Comparison of ENCODE assay signal across 11 mouse cellular contexts in genomic region chr10:31592095-31592740, GRCm38 (mm10). TPM values are rescaled to one million over a fixed set of nuclear protein-coding genes. Genes with fewer than 3 reads are reported as not detected.
DNase-seq lines count a peak whose midpoint lies in the region; ATAC-seq and TF ChIP-seq lines count a peak whose summit lies in the region.
"Had no signal": no experiment of that assay in that cellular context is flagged by ENCODE, and none has a peak within 500 bp of the region (broad histone marks: within the 10 kb centered on the region; RNA-seq: fewer than 3 reads in every experiment).

No protein-coding gene starts in this region.

- H3K36me3 ChIP-seq in kidney, postnatal 0 days (ENCODE audit: insufficient read depth, low read length), result no peaks in the 10 kb centered on the region
- no peaks in the 10 kb centered on the region for H3K36me3 ChIP-seq in kidney, adult 2 months (ENCODE audit: control insufficient read depth, insufficient read depth, low read length)
- no peaks in the 10 kb centered on the region for H3K36me3 ChIP-seq in intestine, embryonic 15.5 days
- no peaks in the 10 kb centered on the region for H3K36me3 ChIP-seq in neural tube, embryonic 12.5 days
- H3K36me3 ChIP-seq: G1E; liver, embryonic 15.5 days had no signal

- no peaks in the 10 kb centered on the region for H3K27me3 ChIP-seq in kidney, postnatal 0 days (ENCODE audit: insufficient read depth, low read length)
- H3K27me3 ChIP-seq in kidney, adult 2 months (replicated peaks; ENCODE audit: control insufficient read depth, insufficient read depth, low read length), result no peaks in the 10 kb centered on the region
- no peaks in the 10 kb centered on the region for H3K27me3 ChIP-seq in intestine, embryonic 15.5 days (replicated peaks)
- H3K27me3 ChIP-seq in neural tube, embryonic 12.5 days (replicated peaks), result no peaks in the 10 kb centered on the region
- H3K27me3 ChIP-seq: liver, embryonic 15.5 days had no signal

- no peak overlapping the region for H3K4me2 ChIP-seq in kidney, postnatal 0 days (ENCODE audit: low read length)
- no peak overlapping the region for H3K4me2 ChIP-seq in intestine, embryonic 15.5 days (replicated peaks)
- H3K4me2 ChIP-seq in neural tube, embryonic 12.5 days (replicated peaks), result no peak overlapping the region
- H3K4me2 ChIP-seq: liver, embryonic 15.5 days had no signal

- peaks cover 20% of the 10 kb centered on the region for H3K4me1 ChIP-seq in kidney, postnatal 0 days (replicated peaks; ENCODE audit: insufficient read depth, low read length)
- H3K4me1 ChIP-seq in kidney, adult 2 months (ENCODE audit: control insufficient read depth, insufficient read depth, low read length), result 0 out of 2 replicates have a peak, but pooled peaks cover 2% of the 10 kb centered on the region
- H3K4me1 ChIP-seq in embryonic fibroblast, embryonic 13.5 days (ENCODE audit: control insufficient read depth, insufficient read depth, low read length), result peaks cover 15% of the 10 kb centered on the region
- H3K4me1 ChIP-seq in intestine, embryonic 15.5 days (replicated peaks), result peaks cover 18% of the 10 kb centered on the region
- peaks cover 14% of the 10 kb centered on the region for H3K4me1 ChIP-seq in neural tube, embryonic 12.5 days

- no peaks in the 10 kb centered on the region for H3K9me3 ChIP-seq in kidney, postnatal 0 days (replicated peaks; ENCODE audit: low read length)
- no peaks in the 10 kb centered on the region for H3K9me3 ChIP-seq in intestine, embryonic 15.5 days
- H3K9me3 ChIP-seq in neural tube, embryonic 12.5 days, result no peaks in the 10 kb centered on the region
- H3K9me3 ChIP-seq: G1E; liver, embryonic 15.5 days had no signal

- no peak overlapping the region for H3K9ac ChIP-seq in kidney, postnatal 0 days (ENCODE audit: low read depth, low read length)
- no peak overlapping the region for H3K9ac ChIP-seq in intestine, embryonic 15.5 days
- H3K9ac ChIP-seq in neural tube, embryonic 12.5 days, result no peak overlapping the region
- H3K9ac ChIP-seq: liver, embryonic 15.5 days had no signal

- peak overlapping the region; percentile 57 for H3K27ac ChIP-seq in kidney, postnatal 0 days
- no peak overlapping the region for H3K27ac ChIP-seq in kidney, adult 2 months (ENCODE audit: insufficient read depth, low read depth, low read length)
- H3K27ac ChIP-seq in embryonic fibroblast, embryonic 13.5 days (ENCODE audit: insufficient read depth, low read length), result peak overlapping the region; percentile 32; the same call in 1 of the 2 replicates
- no peak overlapping the region for H3K27ac ChIP-seq in intestine, embryonic 15.5 days
- peak overlapping the region; percentile 51; the same call in 1 of the 2 replicates for H3K27ac ChIP-seq in neural tube, embryonic 12.5 days
- H3K27ac ChIP-seq: liver, embryonic 15.5 days had no signal

- no peak for TF ChIP-seq POLR2A in kidney, adult 2 months (IDR thresholded peaks at IDR 0.05; ENCODE audit: low read depth, low read length)
- TF ChIP-seq POLR2A in embryonic fibroblast, embryonic 13.5 days (IDR thresholded peaks at IDR 0.05; ENCODE audit: low read depth, low read length), result no peak

- ATAC-seq in kidney, postnatal 0 days (replicated peaks; ENCODE audit: low FRiP score, low read depth), result 0 out of 2 replicates have a peak, but pooled peaks have one; percentile 23
- peak; percentile 68 for ATAC-seq in intestine, embryonic 15.5 days
- ATAC-seq in neural tube, embryonic 12.5 days (ENCODE audit: low FRiP score, low read depth), result peak; percentile 83
- ATAC-seq in megakaryocyte progenitor cell, adult 5-6 weeks (replicated peaks; ENCODE audit: poor library complexity), result no peak
- no peak for ATAC-seq in erythroid progenitor cell, adult 5-6 weeks (replicated peaks; ENCODE audit: low FRiP score, poor library complexity, severe bottlenecking)

- no peak overlapping the region for H3K4me3 ChIP-seq in kidney, postnatal 0 days (replicated peaks; ENCODE audit: low read depth, low read length)
- H3K4me3 ChIP-seq in kidney, adult 2 months (ENCODE audit: insufficient read depth, low read depth, low read length), result no peak overlapping the region
- no peak overlapping the region for H3K4me3 ChIP-seq in embryonic fibroblast, embryonic 13.5 days (ENCODE audit: insufficient read depth, low read length)
- no peak overlapping the region for H3K4me3 ChIP-seq in intestine, embryonic 15.5 days (replicated peaks)
- no peak overlapping the region for H3K4me3 ChIP-seq in neural tube, embryonic 12.5 days
- H3K4me3 ChIP-seq: liver, embryonic 15.5 days had no signal

- no peak for TF ChIP-seq CTCF in kidney, postnatal 0 days (IDR thresholded peaks at IDR 0.05; ENCODE audit: low read depth)
- no peak for TF ChIP-seq CTCF in kidney, adult 2 months (conservative IDR thresholded peaks at IDR 0.05; ENCODE audit: insufficient read depth, insufficient read length, low read depth, low read length)
- no peak for TF ChIP-seq CTCF in embryonic fibroblast, embryonic 13.5 days (IDR thresholded peaks at IDR 0.05; ENCODE audit: borderline replicate concordance, insufficient read depth, low read length)

- DNase-seq in kidney, postnatal 0 days (ENCODE audit: low spot score), result peak; percentile 45
- no peak for DNase-seq in kidney, adult 2 months
- no peak for DNase-seq in natural killer cell, adult 2 months (ENCODE audit: low spot score in 2 of 2)
- DNase-seq: kidney, postnatal 10 days had no signal

- 29% methylated on average over 3 of the region's 3 CpGs for WGBS in kidney, postnatal 0 days
- WGBS in kidney, adult 2 months, result 58% methylated on average over 3 of the region's 3 CpGs
- WGBS in intestine, embryonic 15.5 days, result 34% methylated on average over 3 of the region's 3 CpGs
- WGBS in neural tube, embryonic 12.5 days, result 36% methylated on average over 3 of the region's 3 CpGs

RNA-seq across cellular contexts. Expression of gene Rnf217, which starts 16.8 kb away (rescaled TPM):
- 1.3 and 1.4 TPM in 2 replicates for polyA plus RNA-seq in kidney, postnatal 0 days (2015; fragmentation: Nextera tagmentation; extraction: Ambion mirVana)
- polyA plus RNA-seq in kidney, adult 2 months (2012; rRNA removed), result 1.1 TPM in 2 replicates
- polyA plus RNA-seq in embryonic fibroblast, embryonic 13.5 days (2011; ENCODE audit: insufficient read length, low read depth, missing spikeins), result 6.9 and 7.2 TPM in 2 replicates
- polyA plus RNA-seq in intestine, embryonic 15.5 days (2015; fragmentation: Nextera tagmentation; extraction: Ambion mirVana), result 1.5 TPM in 2 replicates
- 1.7 and 2.1 TPM in 2 replicates for polyA plus RNA-seq in neural tube, embryonic 12.5 days (2016; fragmentation: Nextera tagmentation; extraction: Ambion mirVana)
- 3.6 and 3.7 TPM in 2 replicates for total RNA-seq in megakaryocyte progenitor cell, adult 5-6 weeks (2015)
- total RNA-seq in megakaryocyte progenitor cell, adult 5-6 weeks (2017), result 2.5 TPM in 2 replicates
- not detected in 2 replicates for total RNA-seq in erythroid progenitor cell, adult 5-6 weeks (2015; ENCODE audit: low replicate concordance)
- total RNA-seq in erythroid progenitor cell, adult 5-6 weeks (2017; ENCODE audit: low replicate concordance), result not detected in 2 replicates
- polyA plus RNA-seq: G1E had no signal

Comparison
In these comparisons a context has a peak if more than half of its experiments do, and no peak if none do; other contexts are left out.
1. H3K27ac ChIP-seq: peak in kidney, postnatal 0 days (single experiment), embryonic fibroblast, embryonic 13.5 days (single experiment) and neural tube, embryonic 12.5 days (single experiment); none in kidney, adult 2 months (single experiment) and intestine, embryonic 15.5 days (single experiment).
2. ATAC-seq: peak in kidney, postnatal 0 days (single experiment), intestine, embryonic 15.5 days (single experiment) and neural tube, embryonic 12.5 days (single experiment); none in megakaryocyte progenitor cell, adult 5-6 weeks (single experiment) and erythroid progenitor cell, adult 5-6 weeks (single experiment).